Mouse (Mus musculus): ENCODE measurements around the gene Supt4a.

Gene Supt4a

DNA sequence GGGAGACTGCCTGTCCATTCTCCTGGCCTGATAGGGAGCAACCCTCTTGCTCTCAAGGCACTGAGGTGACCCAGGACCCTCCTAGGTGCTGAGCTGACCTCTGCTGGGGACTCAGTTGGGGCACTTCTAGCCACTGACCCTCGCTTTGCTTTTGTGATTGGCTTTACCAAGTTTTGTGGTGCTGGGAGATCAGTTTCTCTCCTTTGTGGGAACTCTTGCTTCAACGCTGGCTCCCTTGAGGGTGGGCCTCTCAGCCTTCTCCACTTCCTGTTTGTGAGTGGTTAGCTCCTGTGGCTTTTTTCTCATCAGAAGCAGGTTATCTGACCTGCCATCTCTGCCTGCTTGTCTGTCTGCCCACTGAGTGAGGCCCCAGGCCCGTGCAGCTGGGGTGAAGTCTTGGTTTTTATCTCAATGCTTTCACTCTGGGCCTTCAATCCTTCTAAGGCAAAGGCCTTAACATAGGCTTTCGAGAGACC, 14.2 kb downstream of the Supt4a start:
- no peak for ATAC-seq (ENCODE audit: low TSS enrichment)

GRCm38 (mm10) chr11:87752307-87752706, 15.0 kb downstream of the Supt4a start:
- ATAC-seq (ENCODE audit: low TSS enrichment): no peak

DNA sequence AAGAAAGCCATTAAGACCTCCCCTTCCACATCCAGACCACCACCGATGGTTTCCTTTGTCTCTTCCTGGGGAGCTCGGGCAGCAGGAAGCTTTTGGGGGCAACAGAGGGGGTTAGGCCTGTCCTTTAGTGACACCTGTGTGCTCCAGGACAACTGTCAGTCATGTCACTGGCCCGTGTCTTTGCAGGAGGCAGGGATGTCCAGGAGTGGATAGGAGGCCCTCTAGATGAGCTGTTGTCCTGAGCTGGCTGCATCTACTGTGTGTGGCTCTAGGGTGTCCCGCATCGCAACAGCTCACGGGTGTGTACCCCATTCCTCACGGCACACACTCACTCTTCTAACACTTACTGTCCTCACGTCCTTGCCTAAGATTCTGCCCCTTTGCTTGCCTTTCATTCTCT, 15.9 kb downstream of the Supt4a start:
- no peak for ATAC-seq (ENCODE audit: low TSS enrichment)

- no peak for ATAC-seq (ENCODE audit: low TSS enrichment)
These were observed 16.6 kb downstream of the Supt4a start for GRCm38 (mm10) chr11:87753891-87754501.

GRCm38 (mm10) chr11:87754603-87755002, 17.3 kb downstream of the Supt4a start:
- no peak for ATAC-seq (ENCODE audit: low TSS enrichment)

DNA sequence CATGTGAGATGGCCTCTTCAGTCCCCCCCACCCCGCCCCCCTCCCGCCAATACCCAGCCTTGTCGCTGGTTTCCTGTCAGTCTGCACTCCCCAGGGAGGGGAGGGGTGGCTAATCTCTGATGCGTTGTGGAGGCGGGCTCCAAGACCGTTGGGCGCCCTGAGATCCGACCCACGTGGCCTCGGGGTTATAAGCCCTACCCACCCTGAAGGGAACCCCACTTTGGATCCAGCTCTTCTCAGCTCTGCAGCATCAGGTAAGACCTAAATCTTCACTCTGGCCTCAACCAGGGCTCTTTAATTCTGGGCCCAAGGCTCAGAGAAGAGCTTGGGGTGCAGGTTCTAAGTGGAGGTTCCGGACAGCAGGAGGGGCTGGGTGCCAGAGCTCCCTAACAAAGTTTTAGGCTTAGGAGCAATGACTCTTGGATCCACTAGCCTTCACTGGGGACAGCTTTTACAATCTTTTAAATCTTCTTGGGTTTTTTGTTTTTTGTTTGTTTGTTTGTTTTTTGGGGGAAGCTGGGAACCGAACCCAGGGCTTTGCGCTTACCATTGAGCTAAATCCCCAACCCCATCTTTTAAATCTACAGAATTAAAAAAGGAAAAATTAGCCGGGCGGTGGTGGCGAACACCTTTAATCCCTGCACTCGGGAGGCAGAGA, 18.1 kb downstream of the Supt4a start:
- no peak for ATAC-seq (ENCODE audit: low TSS enrichment)

DNA sequence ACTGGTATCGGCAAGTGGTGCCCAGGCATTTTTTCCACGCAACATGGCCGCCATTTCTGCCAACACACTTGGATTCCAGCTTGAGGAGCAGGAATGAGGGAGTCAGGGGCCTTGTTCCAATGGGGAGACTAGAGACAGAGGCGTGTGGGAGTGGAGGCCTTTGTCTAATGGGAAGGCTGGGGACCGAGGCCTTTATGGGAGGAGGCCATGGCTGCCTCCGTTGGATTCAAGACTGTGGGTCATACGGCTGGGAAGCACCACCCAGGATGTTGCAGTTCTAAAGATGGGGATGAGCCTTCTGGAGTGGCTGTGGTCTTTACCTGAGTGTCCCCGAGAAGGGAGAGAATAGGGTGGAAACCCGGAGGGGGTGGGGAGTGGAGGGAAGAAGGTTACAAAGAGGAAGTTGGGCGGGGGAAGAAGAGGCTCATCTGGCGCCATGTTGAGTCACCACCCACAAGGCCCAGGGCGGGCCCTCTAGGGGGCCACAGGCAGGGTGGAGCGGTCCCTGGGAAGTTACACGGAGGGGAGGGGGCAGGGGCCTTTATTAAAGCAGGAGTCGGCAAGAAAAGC, 19.0 kb downstream of the Supt4a start:
- no peak for ATAC-seq (ENCODE audit: low TSS enrichment)

- ATAC-seq (ENCODE audit: low TSS enrichment): no peak
These were observed 19.9 kb downstream of the Supt4a start for GRCm38 (mm10) chr11:87757001-87757954.

- no peak for ATAC-seq (ENCODE audit: low TSS enrichment)
These were observed 21.0 kb downstream of the Supt4a start for GRCm38 (mm10) chr11:87758161-87758911.

- ATAC-seq (ENCODE audit: low TSS enrichment): no peak
These were observed 21.7 kb downstream of the Supt4a start for GRCm38 (mm10) chr11:87758957-87759608.

GRCm38 (mm10) chr11:87759609-87760005, 22.3 kb downstream of the Supt4a start:
- ATAC-seq (ENCODE audit: low TSS enrichment): peak; percentile 21; the same call in 1 of the 2 replicates

- peak; percentile 54 for ATAC-seq (ENCODE audit: low TSS enrichment)
These were observed 23.1 kb downstream of the Supt4a start, which contains the start of gene Tspoap1 for GRCm38 (mm10) chr11:87760301-87761081. Gene Tspoap1, plus strand, starts transcription at chr11:87760541.

DNA sequence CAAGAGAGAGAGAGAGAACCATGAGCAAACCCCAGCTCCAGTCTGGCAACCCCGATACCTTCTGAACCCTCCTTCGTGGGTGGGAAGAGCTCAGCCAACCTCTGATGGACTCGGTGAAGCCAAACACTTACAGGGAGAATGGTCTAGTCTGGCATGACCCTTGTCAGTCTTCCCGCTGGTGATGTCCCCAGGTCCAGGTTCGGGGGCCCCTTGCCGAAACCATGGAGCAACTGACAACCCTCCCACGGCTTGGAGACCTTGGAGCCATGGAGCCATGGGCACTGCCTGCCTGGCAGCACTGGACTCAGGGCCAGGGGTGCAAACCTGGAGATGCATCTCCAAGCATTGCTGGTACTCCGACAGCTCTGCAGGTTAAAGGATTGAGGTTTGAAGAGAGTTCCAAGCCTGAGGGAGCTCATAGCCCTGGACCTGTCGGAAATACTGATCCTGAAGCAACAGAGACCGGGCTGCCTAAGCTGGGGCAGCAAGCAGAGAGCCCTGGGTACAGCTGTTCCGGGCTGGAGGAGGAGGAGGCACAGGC, 23.9 kb downstream of the Supt4a start:
- ATAC-seq (ENCODE audit: low TSS enrichment): no peak

GRCm38 (mm10) chr11:87761806-87762701, 24.7 kb downstream of the Supt4a start:
- ATAC-seq (ENCODE audit: low TSS enrichment): no peak

GRCm38 (mm10) chr11:87762702-87763385, 25.5 kb downstream of the Supt4a start:
- ATAC-seq (ENCODE audit: low TSS enrichment): no peak

DNA sequence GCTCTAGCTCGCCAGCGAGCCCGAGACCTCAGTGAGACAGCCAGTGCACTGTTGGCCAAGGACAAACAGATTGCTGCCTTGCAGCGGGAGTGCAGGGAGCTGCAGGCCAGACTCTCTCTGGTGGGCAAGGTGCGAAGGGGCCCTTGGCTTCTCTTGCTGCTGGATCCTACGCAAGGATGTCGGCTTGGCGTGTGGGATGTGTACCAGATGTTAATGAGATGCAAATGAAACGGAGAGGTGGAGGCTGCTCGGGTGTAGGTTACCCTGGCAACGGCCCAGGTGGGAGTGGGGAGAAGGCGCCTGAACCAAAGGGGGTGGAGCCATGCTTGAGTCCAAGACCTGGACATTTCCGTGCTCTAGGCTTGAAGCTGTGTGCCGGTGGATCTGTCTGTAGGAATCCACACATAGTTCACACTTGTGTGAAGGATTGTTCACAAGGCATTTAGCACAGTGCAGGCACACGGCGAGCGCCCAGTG, 26.2 kb downstream of the Supt4a start:
- peak; percentile 6; the same call in 1 of the 2 replicates for ATAC-seq (ENCODE audit: low TSS enrichment)

GRCm38 (mm10) chr11:87763988-87764876, 26.9 kb downstream of the Supt4a start:
- ATAC-seq (ENCODE audit: low TSS enrichment): no peak; the same call in 1 of the 2 replicates
